Mouse (Mus musculus) megakaryocyte, embryonic 14.5 days (primary cell): Measurements from ENCODE around the gene Sbp.

Experiments
- FLI1 ChIP-seq: IDR thresholded peaks from 2 replicates; pipeline ENCODE4 v1.6.1; 2012; ENCODE audit warnings: low read length, inconsistent platforms, mixed read lengths
- GATA1 ChIP-seq: IDR thresholded peaks from 3 replicates; pipeline ENCODE4 v1.6.1; 2012; ENCODE audit warnings: mixed read lengths, low read length, inconsistent platforms, borderline replicate concordance

DNA sequence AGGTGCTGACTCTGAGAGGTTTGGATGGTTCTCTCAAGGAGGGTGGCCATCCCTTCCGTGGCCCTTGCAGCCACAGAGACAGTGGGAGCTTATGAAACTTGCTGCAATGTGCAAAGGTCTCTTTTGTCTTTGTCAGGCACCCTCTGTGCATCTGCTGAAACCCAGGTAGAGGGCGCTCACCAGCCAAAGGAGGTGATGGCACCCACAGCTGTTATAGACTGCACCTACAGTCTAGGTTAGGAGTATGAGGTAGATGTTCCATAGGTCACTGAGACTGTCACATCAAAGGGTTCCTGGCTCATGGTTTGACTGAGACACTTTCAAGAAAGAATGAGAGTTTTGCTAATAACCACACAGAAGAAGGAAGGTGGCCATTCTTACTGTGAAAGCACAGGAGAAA is 27.3 kb downstream of the Sbp start:
- no peak for TF ChIP-seq GATA1
- TF ChIP-seq FLI1: no peak
